Mouse (Mus musculus): ENCODE data around the gene Atg9b. TPM values are rescaled to one million over a fixed set of nuclear protein-coding genes. Genes with fewer than 3 reads are reported as not detected.
A peak's percentile ranks its signal among the peaks of the same experiment; 100 is the strongest.
"Not testable (repeated sequence)": the region's sequence is repeated elsewhere in the genome, so short reads cannot be mapped to it uniquely, and the experiment has no call there.

Gene Atg9b
- polyA plus RNA-seq, 1 experiment: 1.7 TPM

DNA sequence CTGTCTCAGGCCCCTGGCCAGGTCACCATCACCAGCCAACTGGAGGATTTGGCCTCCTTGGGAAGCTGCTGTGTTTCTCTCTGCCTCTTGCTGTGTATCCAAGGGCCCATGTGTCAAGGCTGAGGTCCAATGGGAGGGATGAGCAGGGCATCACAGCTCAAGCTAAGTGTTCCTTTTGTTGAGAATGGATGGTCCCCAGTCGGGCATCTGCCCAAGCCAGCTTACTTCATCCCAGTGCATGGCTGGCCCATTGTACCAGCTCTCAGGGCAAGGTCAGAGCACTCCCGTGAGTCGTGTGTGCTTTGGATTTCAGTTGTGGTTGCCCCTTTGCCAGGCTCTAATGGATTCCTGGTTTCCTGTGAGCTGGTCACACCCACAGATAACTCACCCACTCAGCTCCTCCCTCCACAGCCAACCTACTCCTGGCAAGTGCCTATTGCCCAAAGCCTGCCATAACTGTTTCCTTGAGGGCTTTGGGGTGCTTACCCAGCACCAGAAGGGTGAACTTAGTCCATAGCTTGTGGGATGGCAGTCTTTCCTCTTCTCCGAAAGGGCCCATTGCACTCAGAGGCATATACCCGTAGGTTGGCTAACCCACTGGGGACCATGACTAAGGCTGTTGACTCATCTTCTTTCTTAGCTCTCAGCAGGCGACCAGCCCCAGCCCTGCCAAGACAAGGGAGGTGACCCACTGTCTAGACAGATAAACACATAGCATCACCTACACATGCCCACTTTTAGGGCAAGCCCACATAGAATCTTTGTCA, 12.8 kb upstream of the Atg9b start:
- TF ChIP-seq CTCF (IDR thresholded peaks at IDR 0.05; ENCODE audit: borderline replicate concordance, extremely low read depth, insufficient read depth, insufficient read length) (no peak), POLR2A (IDR thresholded peaks at IDR 0.05; ENCODE audit: borderline replicate concordance, extremely low read depth, insufficient read depth, insufficient read length, poor library complexity, severe bottlenecking) (no peak)
- no peak for DNase-seq (ENCODE audit: low read depth)

DNA sequence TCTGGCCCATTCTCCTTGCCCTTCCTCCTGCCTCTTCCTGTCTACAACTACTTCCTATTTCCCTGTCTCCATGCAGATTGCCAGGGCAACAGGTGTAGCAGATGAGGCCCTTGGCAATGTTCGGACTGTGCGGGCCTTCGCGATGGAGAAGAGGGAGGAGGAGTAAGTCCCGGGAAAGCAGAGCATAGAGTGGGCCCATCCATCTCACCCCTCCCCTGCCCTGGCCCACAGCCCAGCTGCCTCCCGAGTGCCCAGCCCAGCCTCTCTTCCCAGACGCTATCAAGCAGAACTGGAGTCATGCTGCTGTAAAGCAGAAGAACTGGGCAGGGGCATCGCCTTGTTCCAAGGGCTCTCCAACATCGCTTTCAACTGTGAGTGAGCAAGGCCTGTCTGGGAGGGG, 10.0 kb upstream of the Atg9b start:
- DNase-seq (ENCODE audit: low read depth): peak; percentile 40
- no peak for TF ChIP-seq CTCF (IDR thresholded peaks at IDR 0.05; ENCODE audit: borderline replicate concordance, extremely low read depth, insufficient read depth, insufficient read length)
- no peak for TF ChIP-seq POLR2A (IDR thresholded peaks at IDR 0.05; ENCODE audit: borderline replicate concordance, extremely low read depth, insufficient read depth, insufficient read length, poor library complexity, severe bottlenecking)

DNA sequence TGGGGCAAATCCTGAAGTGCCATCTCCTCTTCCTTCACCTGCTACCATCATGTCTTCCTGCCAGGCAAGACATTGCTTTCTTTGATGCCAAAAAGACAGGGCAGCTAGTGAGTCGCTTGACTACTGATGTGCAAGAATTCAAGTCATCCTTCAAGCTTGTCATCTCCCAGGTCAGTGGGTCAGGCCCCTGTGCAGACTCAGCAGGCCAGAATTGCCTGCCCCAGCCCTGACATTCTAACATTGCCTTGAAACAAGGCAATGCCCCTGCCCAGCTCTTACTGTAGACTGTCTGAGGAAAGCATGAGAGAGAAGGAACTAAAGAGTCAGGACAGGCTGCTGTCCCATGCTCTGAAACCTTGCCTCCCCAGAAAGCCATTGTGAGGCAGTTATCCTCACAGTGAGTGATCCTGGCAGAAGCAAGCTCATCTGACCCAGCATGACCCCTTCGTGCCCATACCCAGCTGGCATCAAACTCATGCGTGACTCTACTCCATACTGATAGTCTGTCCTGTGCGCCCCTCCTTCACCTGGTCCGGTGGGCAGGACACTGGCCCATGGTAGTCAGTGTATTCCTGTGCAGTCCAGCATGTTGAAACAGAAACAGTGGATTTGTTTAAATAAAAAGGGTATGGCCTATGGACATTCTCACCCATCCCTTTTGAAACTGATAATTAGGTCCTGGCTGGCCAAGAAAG, 9.1 kb upstream of the Atg9b start:
- TF ChIP-seq POLR2A (IDR thresholded peaks at IDR 0.05; ENCODE audit: borderline replicate concordance, extremely low read depth, insufficient read depth, insufficient read length, poor library complexity, severe bottlenecking): no peak
- TF ChIP-seq CTCF (IDR thresholded peaks at IDR 0.05; ENCODE audit: borderline replicate concordance, extremely low read depth, insufficient read depth, insufficient read length): no peak
- no peak for DNase-seq (ENCODE audit: low read depth)

DNA sequence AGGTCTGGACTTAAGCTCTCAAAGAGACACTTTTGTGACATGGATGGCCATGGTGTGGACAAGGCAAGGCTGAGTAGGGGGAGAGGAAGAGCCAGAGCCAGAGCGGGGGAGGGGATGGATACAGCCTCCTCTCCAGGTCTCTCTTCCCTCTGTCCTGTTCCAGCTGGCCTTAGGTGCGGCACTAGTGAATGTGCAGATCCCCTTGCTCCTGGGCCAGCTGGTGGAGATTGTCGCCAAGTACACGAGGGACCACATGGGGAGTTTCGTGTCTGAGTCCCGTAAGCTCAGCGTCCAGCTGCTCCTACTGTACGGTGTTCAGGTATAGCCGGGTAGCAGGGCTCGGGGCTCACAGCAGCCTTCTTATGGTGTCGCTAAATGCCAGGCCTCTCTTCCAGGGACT, 8.4 kb upstream of the Atg9b start:
- TF ChIP-seq CTCF (IDR thresholded peaks at IDR 0.05; ENCODE audit: borderline replicate concordance, extremely low read depth, insufficient read depth, insufficient read length) (no peak), POLR2A (IDR thresholded peaks at IDR 0.05; ENCODE audit: borderline replicate concordance, extremely low read depth, insufficient read depth, insufficient read length, poor library complexity, severe bottlenecking) (no peak)
- no peak for DNase-seq (ENCODE audit: low read depth)

DNA sequence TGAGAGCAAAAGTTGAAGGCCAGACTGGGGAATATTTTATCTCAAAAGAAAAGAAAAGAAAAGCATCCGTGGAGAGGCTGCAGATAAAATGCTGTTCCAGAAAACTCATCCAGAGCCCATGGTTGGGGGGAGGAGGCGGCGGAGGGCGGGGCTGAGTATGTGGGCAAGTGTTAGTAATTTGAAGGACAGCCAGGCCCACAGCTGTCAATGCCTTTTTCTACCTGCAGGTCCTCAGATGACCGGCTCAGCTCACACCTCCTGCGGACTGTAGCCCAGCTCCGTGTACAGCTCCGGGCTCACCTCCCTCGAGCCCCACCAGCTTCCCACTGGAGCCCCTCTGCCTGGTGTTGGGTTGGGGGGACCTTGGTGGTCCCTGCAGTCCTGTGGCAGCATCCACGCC, 7.7 kb upstream of the Atg9b start:
- DNase-seq (ENCODE audit: low read depth): no peak
- TF ChIP-seq CTCF (IDR thresholded peaks at IDR 0.05; ENCODE audit: borderline replicate concordance, extremely low read depth, insufficient read depth, insufficient read length) (no peak), POLR2A (IDR thresholded peaks at IDR 0.05; ENCODE audit: borderline replicate concordance, extremely low read depth, insufficient read depth, insufficient read length, poor library complexity, severe bottlenecking) (no peak)

DNA sequence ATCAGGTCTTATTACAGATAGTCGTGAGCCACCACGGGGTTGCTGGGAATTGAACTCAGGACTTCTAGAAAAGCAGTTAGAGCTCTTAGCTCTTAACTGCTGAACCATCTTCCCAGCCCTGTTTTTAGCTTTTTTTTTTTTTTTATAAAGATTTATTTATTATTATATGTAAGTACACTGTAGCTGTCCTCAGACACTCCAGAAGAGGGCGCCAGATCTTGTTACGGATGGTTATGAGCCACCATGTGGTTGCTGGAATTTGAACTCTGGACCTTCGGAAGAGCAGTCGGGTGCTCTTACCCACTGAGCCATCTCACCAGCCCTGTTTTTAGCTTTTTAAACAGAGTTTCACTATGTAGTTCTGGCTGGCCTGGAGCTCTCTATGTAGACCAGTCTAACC, 4.3 kb upstream of the Atg9b start:
- not testable (repeated sequence) for DNase-seq (ENCODE audit: low read depth)

DNA sequence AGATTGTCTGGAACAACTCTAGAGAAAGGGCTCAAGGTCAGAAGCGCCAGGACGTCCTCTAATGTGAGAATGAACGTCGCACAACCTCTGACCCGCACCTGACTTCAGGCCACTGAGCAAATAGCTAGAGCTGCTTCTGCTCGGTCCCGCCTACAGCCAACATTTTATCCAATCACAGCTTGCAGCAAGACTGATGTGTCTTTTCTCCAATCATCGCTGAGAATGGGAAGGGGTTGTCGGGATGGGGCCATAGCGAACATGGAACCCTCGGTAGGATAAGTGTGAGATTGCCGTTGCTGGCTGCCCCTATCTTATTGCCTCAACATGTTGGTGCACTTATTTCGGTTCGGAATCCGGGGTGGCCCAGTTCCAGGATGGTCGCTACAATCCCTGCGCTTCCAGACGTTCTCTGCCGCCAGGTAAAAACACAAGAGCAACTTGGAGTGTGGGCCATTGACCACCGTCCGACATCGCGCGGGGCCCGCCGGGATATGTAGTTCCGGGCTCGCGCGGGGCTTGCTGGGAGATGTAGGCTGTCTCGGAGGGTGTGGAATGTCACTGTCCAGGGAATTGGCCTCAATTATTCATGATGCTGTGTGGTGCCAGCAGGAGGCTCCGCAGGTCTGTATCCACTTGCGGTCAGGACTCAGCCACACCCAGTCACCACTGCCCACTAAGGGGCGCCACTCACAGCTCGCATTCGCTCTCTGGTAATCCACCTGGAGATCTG, 2.4 kb upstream of the Atg9b start:
- TF ChIP-seq POLR2A (IDR thresholded peaks at IDR 0.05; ENCODE audit: borderline replicate concordance, extremely low read depth, insufficient read depth, insufficient read length, poor library complexity, severe bottlenecking) (0 out of 2 replicates have a peak, but pooled peaks have one; percentile 26), CTCF (IDR thresholded peaks at IDR 0.05; ENCODE audit: borderline replicate concordance, extremely low read depth, insufficient read depth, insufficient read length) (peak; percentile 70)
- DNase-seq (ENCODE audit: low read depth): peak; percentile 99

DNA sequence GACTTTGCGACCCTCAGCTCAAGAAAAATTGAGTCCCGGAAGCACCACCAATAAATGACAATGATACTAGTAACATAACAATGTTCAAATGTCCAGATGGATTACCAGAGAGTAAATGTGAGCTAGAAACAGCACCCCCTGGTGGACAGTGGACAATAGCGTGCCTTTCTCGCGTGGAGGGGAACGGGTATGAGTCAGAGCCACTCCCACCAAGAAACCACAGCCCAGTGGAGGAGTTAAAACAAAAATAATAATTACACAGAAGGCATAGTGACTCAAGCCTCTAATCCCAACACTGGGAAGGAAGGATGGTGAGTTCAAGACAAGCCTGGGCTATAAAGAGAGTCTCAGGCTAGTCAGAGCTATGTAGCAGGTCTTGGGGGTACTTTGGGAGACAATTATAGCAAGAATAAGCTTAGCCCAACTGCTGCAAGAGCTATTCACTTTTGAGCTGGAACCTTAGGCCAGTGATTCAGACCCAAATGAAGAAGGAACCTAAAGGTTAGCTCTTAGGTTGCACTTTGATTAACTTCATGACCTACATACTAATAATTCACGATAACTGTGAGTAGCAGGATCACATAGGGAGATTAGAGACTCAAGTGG, 1.6 kb upstream of the Atg9b start, which contains the start of gene Abcb8:
Gene Abcb8, plus strand, starts transcription at position 272 of the 606 bp plus-strand sequence.
- TF ChIP-seq CTCF (IDR thresholded peaks at IDR 0.05; ENCODE audit: borderline replicate concordance, extremely low read depth, insufficient read depth, insufficient read length) (peak; percentile 85), POLR2A (IDR thresholded peaks at IDR 0.05; ENCODE audit: borderline replicate concordance, extremely low read depth, insufficient read depth, insufficient read length, poor library complexity, severe bottlenecking) (no peak)
- peak; percentile 71 for DNase-seq (ENCODE audit: low read depth)

DNA sequence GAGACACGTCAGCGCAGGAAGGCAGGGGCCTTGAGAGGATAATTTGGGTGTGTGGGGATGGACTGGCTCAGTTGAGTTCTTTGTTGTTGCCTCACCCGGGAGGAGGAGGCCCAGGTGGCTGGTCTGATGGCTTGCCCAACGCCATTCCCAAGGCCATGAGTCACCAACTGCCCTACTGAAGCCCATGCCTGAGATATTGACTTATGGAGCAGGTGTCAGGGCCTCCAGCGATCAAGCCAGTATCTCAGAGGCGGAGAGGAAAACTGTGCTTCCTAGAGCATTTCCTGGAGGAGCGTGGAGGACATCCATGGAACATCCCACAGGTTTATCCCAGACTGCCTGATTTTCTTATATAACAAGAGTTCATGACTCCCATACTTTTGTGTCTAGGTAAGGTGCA, 781 bp upstream of the Atg9b start:
- TF ChIP-seq POLR2A (IDR thresholded peaks at IDR 0.05; ENCODE audit: borderline replicate concordance, extremely low read depth, insufficient read depth, insufficient read length, poor library complexity, severe bottlenecking) (no peak), CTCF (IDR thresholded peaks at IDR 0.05; ENCODE audit: borderline replicate concordance, extremely low read depth, insufficient read depth, insufficient read length) (no peak)
- DNase-seq (ENCODE audit: low read depth): no peak

DNA sequence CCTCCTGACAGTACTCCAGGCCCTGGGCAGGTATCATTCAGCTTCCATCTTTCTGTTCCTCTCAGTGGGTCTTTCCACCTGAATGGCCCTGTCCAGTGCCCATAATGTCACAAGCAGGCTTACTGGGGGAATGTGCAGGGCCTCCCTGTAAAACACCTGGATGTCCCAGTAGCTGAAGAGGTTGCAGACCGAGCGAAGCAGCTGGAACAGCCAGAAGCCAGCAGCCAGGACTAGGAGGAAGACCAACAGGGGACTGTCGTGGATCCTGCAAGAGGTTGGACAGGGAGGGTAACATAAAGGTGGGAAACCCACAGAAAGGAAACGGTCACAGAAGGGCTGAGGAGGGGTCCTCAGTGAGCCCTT, 2.3 kb downstream of the Atg9b start:
- TF ChIP-seq POLR2A (IDR thresholded peaks at IDR 0.05; ENCODE audit: borderline replicate concordance, extremely low read depth, insufficient read depth, insufficient read length, poor library complexity, severe bottlenecking) (no peak), CTCF (IDR thresholded peaks at IDR 0.05; ENCODE audit: borderline replicate concordance, extremely low read depth, insufficient read depth, insufficient read length) (no peak)
- no peak for DNase-seq (ENCODE audit: low read depth)

DNA sequence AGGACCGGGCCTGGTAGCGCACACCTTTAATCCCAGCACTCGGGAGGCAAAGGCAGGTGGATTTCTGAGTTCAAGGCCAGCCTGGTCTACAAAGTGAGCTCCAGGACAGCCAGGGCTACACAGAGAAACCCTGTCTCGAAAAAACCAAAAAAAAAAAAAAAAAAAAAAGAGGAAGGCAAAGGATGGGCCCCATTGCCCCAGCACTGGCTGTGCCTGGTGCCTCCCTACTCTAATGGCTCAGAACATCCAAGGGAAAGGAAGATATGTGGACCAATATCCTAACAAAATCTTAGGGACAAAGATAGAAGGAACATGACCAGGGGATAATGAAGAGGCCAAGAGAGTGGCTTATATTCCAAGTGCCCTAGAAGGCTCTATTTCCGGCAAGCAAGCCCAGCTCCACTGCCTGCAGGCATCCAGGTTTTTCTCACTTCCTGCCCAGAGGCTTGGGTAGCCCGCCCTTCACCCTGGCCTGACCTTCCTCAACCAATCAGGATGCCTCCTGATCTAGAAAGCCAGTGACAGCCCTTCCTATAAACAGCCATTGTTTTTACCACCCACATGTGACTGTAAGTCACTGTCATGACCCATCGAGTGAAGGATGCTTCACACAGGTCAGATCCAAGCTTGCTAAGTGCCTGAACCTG, 2.8 kb downstream of the Atg9b start:
- DNase-seq (ENCODE audit: low read depth): peak; percentile 30
- TF ChIP-seq CTCF (IDR thresholded peaks at IDR 0.05; ENCODE audit: borderline replicate concordance, extremely low read depth, insufficient read depth, insufficient read length): no peak
- no peak for TF ChIP-seq POLR2A (IDR thresholded peaks at IDR 0.05; ENCODE audit: borderline replicate concordance, extremely low read depth, insufficient read depth, insufficient read length, poor library complexity, severe bottlenecking)

Measured in brain, embryonic 14.5 days (tissue).